Mouse (Mus musculus) brain, embryonic 14.5 days (tissue): ENCODE measurements around the gene Apod.

Source experiments
- CTCF ChIP-seq: fragments of 200-500 bp; IDR thresholded peaks from 2 replicates; pipeline ENCODE4 v1.5.1; 2012; ENCODE audit warnings: inconsistent platforms, mild to moderate bottlenecking, moderate library complexity, borderline replicate concordance; ENCODE audit not compliant: insufficient read depth, insufficient read length; ENCODE audit errors: extremely low read depth
- POLR2A ChIP-seq: fragments of 200-500 bp; IDR thresholded peaks from 2 replicates; pipeline ENCODE4 v1.6.1; 2012; ENCODE audit warnings: mild to moderate bottlenecking, inconsistent platforms, borderline replicate concordance; ENCODE audit not compliant: poor library complexity, insufficient read depth, insufficient read length, severe bottlenecking; ENCODE audit errors: extremely low read depth

GRCm38 (mm10) chr16:31281981-31282380 is 32.6 kb downstream of the Apod start:
- TF ChIP-seq CTCF = no peak
- no peak for TF ChIP-seq POLR2A
